Mouse (Mus musculus) G1E (cell line): Measurements from ENCODE around the gene Adgra1.

Experiments
- CTCF ChIP-seq: IDR thresholded peaks from 2 replicates; pipeline ENCODE4 v1.5.1; 2012; ENCODE audit warnings: low read depth, low read length, inconsistent platforms, mixed read lengths
- GATA1 ChIP-seq: IDR thresholded peaks from 2 replicates; pipeline ENCODE4 v1.6.1; 2012; ENCODE audit warnings: borderline replicate concordance, low read length, inconsistent platforms, mixed read lengths
- POLR2AphosphoS5 ChIP-seq: IDR thresholded peaks from 2 replicates; pipeline ENCODE4 v1.6.1; 2012; ENCODE audit warnings: low read depth, low read length, inconsistent platforms; ENCODE audit not compliant: insufficient replicate concordance
- TAL1 ChIP-seq: conservative IDR thresholded peaks from 2 replicates; pipeline ENCODE4 v1.6.1; 2012; ENCODE audit warnings: low read depth, low read length, inconsistent platforms, mixed read lengths

DNA sequence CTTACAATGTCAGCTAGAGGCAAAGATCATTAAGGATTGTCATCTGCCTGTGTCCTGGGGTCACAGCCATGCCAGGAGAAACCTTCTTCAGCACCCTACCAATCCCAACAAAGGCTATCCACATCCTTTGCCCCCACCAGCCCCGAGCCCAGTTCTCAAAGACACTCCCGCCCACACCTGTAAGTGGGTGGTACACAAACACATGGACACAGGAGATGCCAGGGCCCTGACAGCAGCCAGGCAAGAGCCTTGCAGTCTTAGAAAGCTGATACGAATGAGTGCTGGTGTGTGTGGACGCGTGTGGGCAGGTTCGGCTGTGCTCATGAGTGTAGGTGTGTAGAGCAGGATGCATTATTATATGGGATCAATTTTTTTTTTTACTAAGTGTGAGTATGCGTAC is 66.5 kb downstream of the Adgra1 start:
- TF ChIP-seq CTCF (no peak), GATA1 (no peak), TAL1 (no peak), POLR2AphosphoS5 (no peak)
